ENCODE assay signal across 13 mouse cellular contexts in genomic region chr4:57651547-57651946, GRCm38 (mm10).
"Had no signal": no experiment of that assay in that cellular context is flagged by ENCODE, and none has a peak within 500 bp of the region (broad histone marks: within the 10 kb centered on the region; RNA-seq: fewer than 3 reads in every experiment).

No protein-coding gene starts in this region.

- DNase-seq: kidney, postnatal 25 days; liver, embryonic 13.5 days; lung, adult 2 months; lung, postnatal 14 days; lung, postnatal 4 days; midbrain, embryonic 14.5 days; retina, postnatal 1 day; thymus, adult 18-20 months; thymus, postnatal 36 days had no signal

- H3K4me3 ChIP-seq: liver, embryonic 13.5 days; neural tube, embryonic 12.5 days; neural tube, embryonic 15.5 days had no signal

- H3K9me3 ChIP-seq: liver, embryonic 13.5 days; neural tube, embryonic 12.5 days; neural tube, embryonic 15.5 days had no signal

- H3K27me3 ChIP-seq: liver, embryonic 13.5 days; neural tube, embryonic 12.5 days; neural tube, embryonic 15.5 days had no signal

- H3K4me2 ChIP-seq: liver, embryonic 13.5 days; midbrain, embryonic 11.5 days; neural tube, embryonic 12.5 days; neural tube, embryonic 15.5 days had no signal

- H3K36me3 ChIP-seq: liver, embryonic 13.5 days; neural tube, embryonic 12.5 days had no signal

- H3K9ac ChIP-seq: liver, embryonic 13.5 days; neural tube, embryonic 12.5 days; neural tube, embryonic 15.5 days had no signal

- H3K27ac ChIP-seq: kidney, postnatal 0 days; liver, embryonic 13.5 days; neural tube, embryonic 12.5 days; neural tube, embryonic 15.5 days had no signal

- H3K4me1 ChIP-seq: liver, embryonic 13.5 days; neural tube, embryonic 12.5 days; neural tube, embryonic 15.5 days had no signal
